16 mouse cellular contexts compared by ENCODE assay signal in the genomic region with DNA sequence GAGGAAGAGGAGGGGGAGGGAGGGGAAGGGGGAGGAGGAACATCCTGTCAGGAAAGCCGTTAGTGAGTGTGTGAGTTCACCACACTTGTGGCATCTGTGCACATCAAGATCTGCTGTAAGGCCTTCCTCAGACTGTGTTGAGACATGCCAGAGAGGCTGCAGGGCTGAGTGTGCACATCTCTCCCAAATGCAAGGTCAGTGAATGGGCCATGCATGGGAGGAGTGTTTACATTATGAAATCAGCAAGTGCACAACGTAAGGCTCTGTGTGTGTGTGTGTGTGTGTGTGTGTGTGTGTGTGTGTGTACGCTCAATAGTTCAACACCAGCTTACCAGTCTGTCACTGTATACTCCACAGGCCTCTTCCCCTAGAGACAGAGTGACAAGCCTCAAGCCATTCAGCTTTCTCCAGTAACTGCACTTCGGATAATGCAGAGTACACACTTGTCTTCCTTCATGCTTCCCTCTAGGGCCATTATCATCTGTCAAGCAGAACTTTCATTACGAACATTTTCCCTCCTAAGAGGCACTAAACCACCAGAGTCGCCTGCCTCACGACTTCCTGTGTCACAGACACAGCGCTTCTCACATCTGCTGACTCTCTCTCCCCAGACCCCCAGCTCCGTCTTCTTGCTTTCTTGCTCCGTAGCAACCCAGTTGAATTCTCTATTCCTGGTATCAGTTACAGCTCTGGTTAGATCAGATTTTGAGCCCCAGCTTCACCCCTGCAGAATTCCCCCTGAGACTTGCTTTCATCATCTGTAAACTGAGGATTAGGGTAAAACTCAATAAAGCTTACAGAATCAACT.
A peak's percentile ranks its signal among the peaks of the same experiment; 100 is the strongest.
DNase-seq lines count a peak whose midpoint lies in the region; ATAC-seq and TF ChIP-seq lines count a peak whose summit lies in the region.
"Had no signal": no experiment of that assay in that cellular context is flagged by ENCODE, and none has a peak within 500 bp of the region (broad histone marks: within the 10 kb centered on the region; RNA-seq: fewer than 3 reads in every experiment).

No protein-coding gene starts in this region.

- peak; percentile 18 for DNase-seq in liver, postnatal 0 days
- DNase-seq in CD4-positive, CD25-positive, alpha-beta regulatory T cell, adult 2 months (ENCODE audit: low read depth, low spot score): peak; percentile 44
- DNase-seq in embryonic facial prominence, embryonic 14.5 days (ENCODE audit: low spot score): peak; percentile 25
- DNase-seq in thymus, postnatal 0 days (ENCODE audit: low spot score): peak; percentile 76
- no peak for DNase-seq in adrenal gland, adult 2 months
- no peak for DNase-seq in embryo, embryonic 10 days (ENCODE audit: low spot score)
- no peak for DNase-seq in gastrocnemius, postnatal 4 days (ENCODE audit: low spot score in 2 of 2)
- DNase-seq: cerebellum, adult 18-20 months; gastrocnemius, adult 2 months; layer of hippocampus, adult 9-11 months; spleen, adult 18-20 months had no signal

- no peak overlapping the region for H3K4me3 ChIP-seq in liver, postnatal 0 days (ENCODE audit: low read depth, low read length)
- no peak overlapping the region for H3K4me3 ChIP-seq in liver, embryonic 12.5 days
- H3K4me3 ChIP-seq in embryonic facial prominence, embryonic 14.5 days (ENCODE audit: low read depth, low read length): no peak overlapping the region
- H3K4me3 ChIP-seq: gastrocnemius, adult 2 months; heart, embryonic 13.5 days; kidney, embryonic 15.5 days had no signal

- WGBS in liver, postnatal 0 days (ENCODE audit: insufficient replicate concordance): 35% methylated on average over 10 of the region's 10 CpGs
- 37% methylated on average over 10 of the region's 10 CpGs for WGBS in liver, embryonic 12.5 days (ENCODE audit: insufficient replicate concordance)
- WGBS in embryonic facial prominence, embryonic 14.5 days: 39% methylated on average over 10 of the region's 10 CpGs

- no peak overlapping the region for H3K4me2 ChIP-seq in liver, postnatal 0 days (ENCODE audit: low read depth, low read length)
- no peak overlapping the region for H3K4me2 ChIP-seq in liver, embryonic 12.5 days
- no peak overlapping the region for H3K4me2 ChIP-seq in embryonic facial prominence, embryonic 14.5 days (ENCODE audit: low read depth, low read length)
- H3K4me2 ChIP-seq: heart, embryonic 13.5 days; kidney, embryonic 15.5 days had no signal

- no peak overlapping the region for H3K9ac ChIP-seq in liver, postnatal 0 days (replicated peaks)
- H3K9ac ChIP-seq in liver, embryonic 12.5 days: no peak overlapping the region
- no peak overlapping the region for H3K9ac ChIP-seq in embryonic facial prominence, embryonic 14.5 days (ENCODE audit: low read depth, low read length)
- H3K9ac ChIP-seq: heart, embryonic 13.5 days; kidney, embryonic 15.5 days; liver, embryonic 14.5 days had no signal

- TF ChIP-seq EP300 in liver, postnatal 0 days (IDR thresholded peaks at IDR 0.05; ENCODE audit: low read depth): no peak

- TF ChIP-seq CTCF in liver, postnatal 0 days (IDR thresholded peaks at IDR 0.05; ENCODE audit: low read depth): no peak

- H3K9me3 ChIP-seq in liver, postnatal 0 days (ENCODE audit: low read length): no peaks in the 10 kb centered on the region
- H3K9me3 ChIP-seq in liver, embryonic 12.5 days (replicated peaks): peaks cover 8% of the 10 kb centered on the region
- H3K9me3 ChIP-seq in embryonic facial prominence, embryonic 14.5 days (ENCODE audit: control insufficient read depth, low read length): 0 out of 2 replicates have a peak, but pooled peaks cover 5% of the 10 kb centered on the region
- H3K9me3 ChIP-seq: kidney, embryonic 15.5 days had no signal

- H3K36me3 ChIP-seq in liver, postnatal 0 days (replicated peaks; ENCODE audit: insufficient read depth, low read length): no peaks in the 10 kb centered on the region
- no peaks in the 10 kb centered on the region for H3K36me3 ChIP-seq in liver, embryonic 12.5 days
- no peaks in the 10 kb centered on the region for H3K36me3 ChIP-seq in embryonic facial prominence, embryonic 14.5 days (ENCODE audit: control insufficient read depth, insufficient read depth, low read length)
- H3K36me3 ChIP-seq: heart, embryonic 13.5 days; kidney, embryonic 15.5 days had no signal

- H3K27me3 ChIP-seq in liver, postnatal 0 days (ENCODE audit: insufficient read depth, low read length): no peaks in the 10 kb centered on the region
- no peaks in the 10 kb centered on the region for H3K27me3 ChIP-seq in liver, embryonic 12.5 days (replicated peaks)
- no peaks in the 10 kb centered on the region for H3K27me3 ChIP-seq in embryonic facial prominence, embryonic 14.5 days (replicated peaks; ENCODE audit: control insufficient read depth, insufficient read depth, low read length)
- H3K27me3 ChIP-seq: heart, embryonic 13.5 days; kidney, embryonic 15.5 days had no signal

- no peak overlapping the region for H3K27ac ChIP-seq in liver, postnatal 0 days (ENCODE audit: low read depth)
- H3K27ac ChIP-seq in liver, embryonic 12.5 days: no peak overlapping the region
- H3K27ac ChIP-seq in embryonic facial prominence, embryonic 14.5 days (replicated peaks; ENCODE audit: low read depth, low read length): no peak overlapping the region
- H3K27ac ChIP-seq: gastrocnemius, adult 2 months; heart, embryonic 13.5 days; kidney, embryonic 15.5 days; liver, embryonic 14.5 days; macrophage had no signal

- peak; percentile 62 for ATAC-seq in liver, postnatal 0 days
- ATAC-seq in liver, embryonic 12.5 days: no peak
- no peak for ATAC-seq in embryonic facial prominence, embryonic 14.5 days (ENCODE audit: low read depth)

- H3K4me1 ChIP-seq in liver, postnatal 0 days (ENCODE audit: insufficient read depth): no peaks in the 10 kb centered on the region; the same call in 1 of the 2 replicates
- peaks cover 4% of the 10 kb centered on the region; the same call in 1 of the 2 replicates for H3K4me1 ChIP-seq in liver, embryonic 12.5 days
- no peaks in the 10 kb centered on the region for H3K4me1 ChIP-seq in embryonic facial prominence, embryonic 14.5 days (ENCODE audit: control insufficient read depth, insufficient read depth, low read length)

Comparison
In these comparisons a context has a peak if more than half of its experiments do, and no peak if none do; other contexts are left out.
1. DNase-seq: peak in liver, postnatal 0 days (single experiment), CD4-positive, CD25-positive, alpha-beta regulatory T cell, adult 2 months (single experiment), embryonic facial prominence, embryonic 14.5 days (single experiment) and thymus, postnatal 0 days (single experiment); none in adrenal gland, adult 2 months (single experiment), embryo, embryonic 10 days (single experiment) and gastrocnemius, postnatal 4 days (0 of 2).